Mouse (Mus musculus) midbrain, embryonic 14.5 days (tissue): ENCODE data around the gene Med29. TPM values are rescaled to one million over a fixed set of nuclear protein-coding genes. Genes with fewer than 3 reads are reported as not detected.
A peak's percentile ranks its signal among the peaks of the same experiment; 100 is the strongest.

Experiments used
- ATAC-seq: fragments of 200-750 bp; cut with Nextera tagmentation; 2 replicates; pipeline ENCODE4 v1.8.0; 2017; ENCODE audit warnings: moderate number of reproducible peaks, moderate library complexity; ENCODE audit not compliant: low FRiP score, low TSS enrichment
- DNase-seq: peaks from one replicate; pipeline ENCODE4 v3.0.0-alpha.2; 2015
- H3K27ac ChIP-seq: fragments of 300-500 bp; sonication (generic); replicated peaks from 2 replicates; pipeline ENCODE4 v1.5.1; 2014; ENCODE audit warnings: mild to moderate bottlenecking, low read depth, low read length, moderate library complexity
- H3K27me3 ChIP-seq: fragments of 300-500 bp; sonication (generic); 2 replicates; pipeline ENCODE4 v1.6.1; 2014; ENCODE audit warnings: low read length, control low read depth, mixed read lengths; ENCODE audit not compliant: control insufficient read depth, insufficient read depth
- H3K36me3 ChIP-seq: fragments of 300-500 bp; sonication (generic); 2 replicates; pipeline ENCODE4 v1.6.1; 2014; ENCODE audit warnings: low read length, control low read depth; ENCODE audit not compliant: control insufficient read depth, insufficient read depth
- H3K4me1 ChIP-seq: fragments of 300-500 bp; sonication (generic); 2 replicates; pipeline ENCODE4 v1.6.1; 2014; ENCODE audit warnings: mild to moderate bottlenecking, antibody characterized with exemption, low read length, control low read depth; ENCODE audit not compliant: control insufficient read depth, insufficient read depth
- H3K4me2 ChIP-seq: fragments of 300-500 bp; sonication (generic); 2 replicates; pipeline ENCODE4 v1.6.1; 2014; ENCODE audit warnings: mild to moderate bottlenecking, low read length, moderate library complexity
- H3K4me3 ChIP-seq: fragments of 300-500 bp; sonication (generic); replicated peaks from 2 replicates; pipeline ENCODE4 v1.5.1; 2014; ENCODE audit warnings: low read depth, low read length
- H3K9ac ChIP-seq: fragments of 300-500 bp; sonication (generic); replicated peaks from 2 replicates; pipeline ENCODE4 v1.6.1; 2014; ENCODE audit warnings: mild to moderate bottlenecking, low read length, moderate library complexity
- H3K9me3 ChIP-seq: fragments of 300-500 bp; sonication (generic); 2 replicates; pipeline ENCODE4 v1.6.1; 2016; ENCODE audit warnings: low read length, control low read depth, mixed read lengths; ENCODE audit not compliant: control insufficient read depth
- WGBS: fragments of 180-500 bp; shearing (Covaris S2); extraction: QIAGEN DNeasy Blood & Tissue Kit; methylation state at CpG from one replicate; pipeline ENCODE4 v1.1.7; 2014; 5-methylcytosine and 5-hydroxymethylcytosine counted together
- polyA plus RNA-seq: library from polyadenylated mRNA; unstranded; fragments of >200 nt; fragmentation: Nextera tagmentation; extraction: Ambion mirVana; gene quantifications from 2 replicates; pipeline ENCODE4 v1.2.1, GENCODE M21; 2014

Med29 gene
- polyA plus RNA-seq, 1 experiment from 2014 or later, result 38.3 TPM

- H3K4me3 ChIP-seq, result peak overlapping the region; percentile 59
- peak overlapping the region; percentile 84 for H3K4me2 ChIP-seq
- no peak for DNase-seq
- no peaks in the 10 kb centered on the region for H3K9me3 ChIP-seq
- peak; percentile 48 for ATAC-seq
- no peaks in the 10 kb centered on the region for H3K27me3 ChIP-seq
- peak overlapping the region; percentile 72 for H3K9ac ChIP-seq
- H3K36me3 ChIP-seq, result peaks cover 5% of the 10 kb centered on the region; the same call in 1 of the 2 replicates
- peaks cover 23% of the 10 kb centered on the region for H3K4me1 ChIP-seq
- under 1% methylated on average over 33 of the region's 70 CpGs for WGBS
- H3K27ac ChIP-seq, result peak overlapping the region; percentile 73
These were observed 43.3 kb upstream of the Med29 start for GRCm38 (mm10) chr7:28435660-28436259.

- no peak overlapping the region for H3K9ac ChIP-seq
- H3K27me3 ChIP-seq, result no peaks in the 10 kb centered on the region
- no peak for ATAC-seq
- 94% methylated on average over 2 of the region's 2 CpGs for WGBS
- H3K4me3 ChIP-seq, result no peak overlapping the region
- peaks cover 9% of the 10 kb centered on the region; the same call in 1 of the 2 replicates for H3K36me3 ChIP-seq
- H3K4me1 ChIP-seq, result peaks cover 23% of the 10 kb centered on the region
- H3K9me3 ChIP-seq, result no peaks in the 10 kb centered on the region
- DNase-seq, result no peak
- H3K4me2 ChIP-seq, result no peak overlapping the region
- no peak overlapping the region for H3K27ac ChIP-seq
These were observed 39.7 kb upstream of the Med29 start for GRCm38 (mm10) chr7:28432252-28432651.

GRCm38 (mm10) chr7:28430512-28430911 lies 38.0 kb upstream of the Med29 start:
- H3K9me3 ChIP-seq, result no peaks in the 10 kb centered on the region
- DNase-seq (no peak), ATAC-seq (no peak)
- no peak overlapping the region for H3K27ac ChIP-seq
- no peak overlapping the region for H3K9ac ChIP-seq
- H3K4me2 ChIP-seq, result no peak overlapping the region
- peaks cover 23% of the 10 kb centered on the region for H3K4me1 ChIP-seq
- no peaks in the 10 kb centered on the region for H3K27me3 ChIP-seq
- WGBS, result 92% methylated on average over 1 of the region's 1 CpGs
- peaks cover 9% of the 10 kb centered on the region; the same call in 1 of the 2 replicates for H3K36me3 ChIP-seq
- H3K4me3 ChIP-seq, result no peak overlapping the region

- Histone ChIP-seq H3K27ac (no peak overlapping the region), H3K36me3 (peaks cover 20% of the 10 kb centered on the region), H3K9me3 (no peaks in the 10 kb centered on the region), H3K4me3 (no peak overlapping the region), H3K27me3 (no peaks in the 10 kb centered on the region), H3K4me1 (no peaks in the 10 kb centered on the region; the same call in 1 of the 2 replicates), H3K4me2 (no peak overlapping the region), H3K9ac (no peak overlapping the region)
- DNase-seq (no peak), ATAC-seq (no peak)
These were observed 35.2 kb upstream of the Med29 start for GRCm38 (mm10) chr7:28427738-28428137.

GRCm38 (mm10) chr7:28423018-28423417 lies 30.5 kb upstream of the Med29 start:
- Histone ChIP-seq H3K27ac (no peak overlapping the region), H3K4me1 (no peaks in the 10 kb centered on the region), H3K9me3 (no peaks in the 10 kb centered on the region), H3K9ac (no peak overlapping the region), H3K27me3 (no peaks in the 10 kb centered on the region), H3K4me2 (no peak overlapping the region), H3K4me3 (no peak overlapping the region), H3K36me3 (peaks cover 58% of the 10 kb centered on the region)
- WGBS, result 100% methylated on average over 1 of the region's 1 CpGs
- DNase-seq (no peak), ATAC-seq (no peak)

- 100% methylated on average over 2 of the region's 2 CpGs for WGBS
- peaks cover 87% of the 10 kb centered on the region for H3K36me3 ChIP-seq
- no peak overlapping the region for H3K27ac ChIP-seq
- no peaks in the 10 kb centered on the region for H3K9me3 ChIP-seq
- DNase-seq (no peak), ATAC-seq (no peak)
- H3K27me3 ChIP-seq, result no peaks in the 10 kb centered on the region
- H3K4me1 ChIP-seq, result no peaks in the 10 kb centered on the region
- H3K4me2 ChIP-seq, result no peak overlapping the region
- no peak overlapping the region for H3K9ac ChIP-seq
- no peak overlapping the region for H3K4me3 ChIP-seq
These were observed 26.9 kb upstream of the Med29 start for GRCm38 (mm10) chr7:28419416-28419815.

- Histone ChIP-seq H3K9me3 (no peaks in the 10 kb centered on the region), H3K4me3 (no peak overlapping the region), H3K27ac (no peak overlapping the region), H3K36me3 (peaks cover 92% of the 10 kb centered on the region), H3K4me2 (no peak overlapping the region), H3K4me1 (no peaks in the 10 kb centered on the region), H3K9ac (no peak overlapping the region), H3K27me3 (no peaks in the 10 kb centered on the region)
- ATAC-seq (no peak), DNase-seq (no peak)
- WGBS, result 87% methylated on average over 8 of the region's 8 CpGs
These were observed 25.7 kb upstream of the Med29 start for GRCm38 (mm10) chr7:28418096-28418670.

GRCm38 (mm10) chr7:28417368-28417767 lies 24.9 kb upstream of the Med29 start:
- Histone ChIP-seq H3K27ac (no peak overlapping the region), H3K4me3 (no peak overlapping the region), H3K36me3 (peaks cover 92% of the 10 kb centered on the region), H3K9ac (no peak overlapping the region), H3K4me2 (no peak overlapping the region), H3K4me1 (no peaks in the 10 kb centered on the region), H3K9me3 (no peaks in the 10 kb centered on the region), H3K27me3 (no peaks in the 10 kb centered on the region)
- DNase-seq, result no peak
- no peak for ATAC-seq

- H3K9me3 ChIP-seq, result no peaks in the 10 kb centered on the region
- no peaks in the 10 kb centered on the region for H3K27me3 ChIP-seq
- no peak overlapping the region for H3K9ac ChIP-seq
- H3K4me3 ChIP-seq, result no peak overlapping the region
- H3K36me3 ChIP-seq, result peaks cover 81% of the 10 kb centered on the region
- 89% methylated on average over 4 of the region's 4 CpGs for WGBS
- H3K27ac ChIP-seq, result no peak overlapping the region
- DNase-seq (peak; percentile 4), ATAC-seq (no peak)
- no peak overlapping the region for H3K4me2 ChIP-seq
- no peaks in the 10 kb centered on the region for H3K4me1 ChIP-seq
These were observed 20.3 kb upstream of the Med29 start for GRCm38 (mm10) chr7:28412826-28413225.
